Mouse (Mus musculus) stomach, embryonic 16.5 days (tissue): Measurements from ENCODE around the gene Ccdc57. TPM values are rescaled to one million over a fixed set of nuclear protein-coding genes. Genes with fewer than 3 reads are reported as not detected.

Experiments
- ATAC-seq: fragments of 200-750 bp; cut with Nextera tagmentation; 2 replicates; pipeline ENCODE4 v1.8.0; 2017; ENCODE audit warnings: moderate number of reproducible peaks, moderate TSS enrichment; ENCODE audit not compliant: insufficient read depth, low FRiP score
- H3K27ac ChIP-seq: fragments of 300-500 bp; sonication (generic); 2 replicates; pipeline ENCODE4 v1.5.1; 2014; ENCODE audit warnings: low read length
- H3K27me3 ChIP-seq: fragments of 300-500 bp; sonication (generic); 2 replicates; pipeline ENCODE4 v1.6.1; 2014; ENCODE audit warnings: low read length, control low read depth, mixed read lengths; ENCODE audit not compliant: control insufficient read depth, insufficient read depth
- H3K36me3 ChIP-seq: fragments of 300-500 bp; sonication (generic); 2 replicates; pipeline ENCODE4 v1.6.1; 2014; ENCODE audit warnings: low read length; ENCODE audit not compliant: control insufficient read depth, insufficient read depth
- H3K4me1 ChIP-seq: fragments of 300-500 bp; sonication (generic); 2 replicates; pipeline ENCODE4 v1.6.1; 2014; ENCODE audit warnings: low read length, control low read depth, mixed read lengths; ENCODE audit not compliant: control insufficient read depth, insufficient read depth
- H3K4me2 ChIP-seq: fragments of 300-500 bp; sonication (generic); 2 replicates; pipeline ENCODE4 v1.6.1; 2014; ENCODE audit warnings: low read depth, low read length, mixed read lengths
- H3K4me3 ChIP-seq: fragments of 300-500 bp; sonication (generic); replicated peaks from 2 replicates; pipeline ENCODE4 v1.5.1; 2014; ENCODE audit warnings: mild to moderate bottlenecking, low read length
- H3K9ac ChIP-seq: fragments of 300-500 bp; sonication (generic); 2 replicates; pipeline ENCODE4 v1.6.1; 2014; ENCODE audit warnings: low read length
- H3K9me3 ChIP-seq: fragments of 300-500 bp; sonication (generic); replicated peaks from 2 replicates; pipeline ENCODE4 v1.6.1; 2016; ENCODE audit warnings: low read length, control low read depth; ENCODE audit not compliant: control insufficient read depth
- WGBS: fragments of 180-500 bp; shearing (Covaris S2); extraction: QIAGEN DNeasy Blood & Tissue Kit; methylation state at CpG from one replicate; pipeline ENCODE4 v1.1.7; 2014; 5-methylcytosine and 5-hydroxymethylcytosine counted together
- polyA plus RNA-seq: library from polyadenylated mRNA; unstranded; fragments of >200 nt; fragmentation: Nextera tagmentation; extraction: Ambion mirVana; gene quantifications from 2 replicates; pipeline ENCODE4 v1.2.1, GENCODE M21; 2015

Ccdc57 gene
- polyA plus RNA-seq, 1 experiment from 2014 or later: 5.2 TPM

- H3K9ac ChIP-seq: no peak overlapping the region
- H3K4me3 ChIP-seq: no peak overlapping the region
- H3K27me3 ChIP-seq: no peaks in the 10 kb centered on the region
- no peak overlapping the region for H3K27ac ChIP-seq
- ATAC-seq: no peak
- no peak overlapping the region for H3K4me2 ChIP-seq
- H3K36me3 ChIP-seq: no peaks in the 10 kb centered on the region
- H3K4me1 ChIP-seq: no peaks in the 10 kb centered on the region
- 83% methylated on average over 3 of the region's 3 CpGs for WGBS
- H3K9me3 ChIP-seq: no peaks in the 10 kb centered on the region
Measured at GRCm38 (mm10) chr11:120922528-120922927, 10.1 kb downstream of the Ccdc57 start.

GRCm38 (mm10) chr11:120917756-120918155, 14.9 kb downstream of the Ccdc57 start:
- WGBS: 96% methylated on average over 5 of the region's 5 CpGs
- no peak overlapping the region for H3K4me2 ChIP-seq
- H3K36me3 ChIP-seq: no peaks in the 10 kb centered on the region
- H3K9ac ChIP-seq: no peak overlapping the region
- H3K9me3 ChIP-seq: no peaks in the 10 kb centered on the region
- no peak overlapping the region for H3K4me3 ChIP-seq
- no peaks in the 10 kb centered on the region for H3K4me1 ChIP-seq
- no peak for ATAC-seq
- H3K27me3 ChIP-seq: no peaks in the 10 kb centered on the region
- H3K27ac ChIP-seq: no peak overlapping the region

DNA sequence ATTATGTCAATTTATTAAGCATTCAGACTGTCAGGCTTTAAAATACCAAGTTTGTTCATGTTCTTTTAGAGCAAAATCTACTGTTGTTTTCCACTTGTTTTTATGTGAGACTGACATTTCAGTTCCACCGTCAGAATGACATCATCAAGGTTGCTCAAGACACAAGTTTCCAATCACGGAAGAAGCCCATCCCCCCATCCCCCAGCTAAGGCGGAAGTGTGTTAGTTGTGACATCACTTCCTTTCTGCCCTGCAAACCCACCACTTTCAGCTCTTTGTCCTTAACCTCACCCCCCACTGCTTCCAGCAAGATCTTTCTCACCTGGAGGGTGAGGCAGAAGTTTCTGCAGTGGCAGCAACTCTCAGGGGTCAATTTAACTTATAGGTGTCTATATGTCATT, 16.2 kb downstream of the Ccdc57 start:
- WGBS: 70% methylated on average over 3 of the region's 3 CpGs
- H3K36me3 ChIP-seq: no peaks in the 10 kb centered on the region
- H3K27me3 ChIP-seq: no peaks in the 10 kb centered on the region
- no peak overlapping the region for H3K27ac ChIP-seq
- no peaks in the 10 kb centered on the region for H3K4me1 ChIP-seq
- no peak overlapping the region for H3K4me3 ChIP-seq
- H3K9me3 ChIP-seq: no peaks in the 10 kb centered on the region
- H3K4me2 ChIP-seq: no peak overlapping the region
- no peak for ATAC-seq
- no peak overlapping the region for H3K9ac ChIP-seq

- H3K4me2 ChIP-seq: no peak overlapping the region
- WGBS: 95% methylated on average over 4 of the region's 4 CpGs
- no peaks in the 10 kb centered on the region for H3K36me3 ChIP-seq
- H3K4me1 ChIP-seq: no peaks in the 10 kb centered on the region
- no peak overlapping the region for H3K27ac ChIP-seq
- no peaks in the 10 kb centered on the region for H3K9me3 ChIP-seq
- H3K4me3 ChIP-seq: no peak overlapping the region
- no peaks in the 10 kb centered on the region for H3K27me3 ChIP-seq
- H3K9ac ChIP-seq: no peak overlapping the region
- ATAC-seq: no peak
Measured at GRCm38 (mm10) chr11:120913796-120914195, 18.9 kb downstream of the Ccdc57 start.

DNA sequence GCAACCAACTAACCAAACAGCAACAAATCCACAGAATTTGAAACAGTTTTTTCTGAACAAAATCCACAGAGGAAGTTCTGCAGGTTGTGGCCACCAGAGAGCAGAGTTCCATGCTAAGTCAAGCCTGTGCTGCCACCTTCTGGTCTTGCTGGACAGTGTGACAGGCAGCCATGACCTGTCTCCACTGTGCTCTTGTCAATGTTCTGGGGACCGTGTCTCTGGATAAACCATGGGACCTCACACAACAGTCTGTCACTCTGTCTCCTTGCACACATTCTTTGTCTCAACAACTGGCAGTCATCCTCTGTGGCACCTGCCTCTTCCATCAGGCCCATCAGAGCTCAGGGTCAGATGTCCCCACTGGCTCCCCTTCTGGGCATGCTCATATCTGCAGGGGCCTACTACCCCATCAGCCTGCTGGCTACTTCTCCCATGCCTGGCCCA, 27.2 kb downstream of the Ccdc57 start:
- Histone ChIP-seq H3K4me3 (no peak overlapping the region), H3K36me3 (no peaks in the 10 kb centered on the region), H3K27me3 (no peaks in the 10 kb centered on the region), H3K9ac (no peak overlapping the region; the same call in 1 of the 2 replicates), H3K4me1 (peaks cover 9% of the 10 kb centered on the region; the same call in 1 of the 2 replicates), H3K4me2 (no peak overlapping the region), H3K27ac (no peak overlapping the region), H3K9me3 (no peaks in the 10 kb centered on the region)
- peak; percentile 71; the same call in 1 of the 2 replicates for ATAC-seq
- 13% methylated on average over 1 of the region's 1 CpGs for WGBS

- H3K4me3 ChIP-seq: no peak overlapping the region
- H3K4me2 ChIP-seq: no peak overlapping the region
- 94% methylated on average over 3 of the region's 3 CpGs for WGBS
- no peaks in the 10 kb centered on the region for H3K27me3 ChIP-seq
- H3K27ac ChIP-seq: no peak overlapping the region
- H3K4me1 ChIP-seq: peaks cover 9% of the 10 kb centered on the region; the same call in 1 of the 2 replicates
- no peak for ATAC-seq
- H3K36me3 ChIP-seq: no peaks in the 10 kb centered on the region
- no peaks in the 10 kb centered on the region for H3K9me3 ChIP-seq
- no peak overlapping the region for H3K9ac ChIP-seq
Measured at GRCm38 (mm10) chr11:120904561-120904960, 28.1 kb downstream of the Ccdc57 start.

DNA sequence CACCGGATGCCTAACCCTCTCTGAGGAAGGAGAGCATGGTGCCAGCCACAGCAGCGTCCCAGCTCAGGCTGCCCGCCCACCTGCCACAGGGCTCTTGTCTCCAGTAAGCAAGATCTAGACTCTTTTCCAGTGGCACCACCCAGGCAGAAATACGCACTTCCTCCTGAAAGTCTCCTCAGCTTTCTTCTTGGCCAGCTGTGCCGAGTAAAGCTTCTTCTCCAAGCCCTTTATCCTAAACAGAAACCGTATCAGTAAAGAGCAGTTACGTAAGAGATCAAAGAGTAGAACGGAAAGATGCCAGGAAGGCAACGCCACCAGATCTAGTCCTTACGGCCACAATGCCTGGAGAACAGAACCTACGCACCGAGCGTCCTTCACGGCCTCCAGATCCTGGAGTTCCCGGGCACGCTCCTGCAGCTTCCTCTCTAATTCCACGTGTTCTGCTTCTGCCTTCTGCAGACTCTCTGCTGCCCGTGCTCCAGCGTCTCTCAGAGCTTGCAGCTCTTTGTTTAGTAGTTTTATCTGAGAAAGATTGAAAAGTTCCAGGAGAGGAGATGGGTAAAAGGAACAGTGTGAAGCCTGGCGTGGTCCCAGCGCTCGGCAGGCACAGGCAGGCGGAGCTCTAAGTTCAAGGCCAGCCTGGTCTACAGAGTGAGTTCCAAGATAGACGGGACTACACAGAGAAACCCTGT, 29.4 kb downstream of the Ccdc57 start:
- Histone ChIP-seq H3K4me3 (no peak overlapping the region), H3K27me3 (no peaks in the 10 kb centered on the region), H3K9me3 (no peaks in the 10 kb centered on the region), H3K4me2 (no peak overlapping the region), H3K9ac (0 out of 2 replicates have a peak overlapping the region, but pooled peaks have one; percentile 5), H3K4me1 (peaks cover 9% of the 10 kb centered on the region; the same call in 1 of the 2 replicates), H3K27ac (no peak overlapping the region), H3K36me3 (no peaks in the 10 kb centered on the region)
- ATAC-seq: no peak
- 77% methylated on average over 24 of the region's 24 CpGs for WGBS

DNA sequence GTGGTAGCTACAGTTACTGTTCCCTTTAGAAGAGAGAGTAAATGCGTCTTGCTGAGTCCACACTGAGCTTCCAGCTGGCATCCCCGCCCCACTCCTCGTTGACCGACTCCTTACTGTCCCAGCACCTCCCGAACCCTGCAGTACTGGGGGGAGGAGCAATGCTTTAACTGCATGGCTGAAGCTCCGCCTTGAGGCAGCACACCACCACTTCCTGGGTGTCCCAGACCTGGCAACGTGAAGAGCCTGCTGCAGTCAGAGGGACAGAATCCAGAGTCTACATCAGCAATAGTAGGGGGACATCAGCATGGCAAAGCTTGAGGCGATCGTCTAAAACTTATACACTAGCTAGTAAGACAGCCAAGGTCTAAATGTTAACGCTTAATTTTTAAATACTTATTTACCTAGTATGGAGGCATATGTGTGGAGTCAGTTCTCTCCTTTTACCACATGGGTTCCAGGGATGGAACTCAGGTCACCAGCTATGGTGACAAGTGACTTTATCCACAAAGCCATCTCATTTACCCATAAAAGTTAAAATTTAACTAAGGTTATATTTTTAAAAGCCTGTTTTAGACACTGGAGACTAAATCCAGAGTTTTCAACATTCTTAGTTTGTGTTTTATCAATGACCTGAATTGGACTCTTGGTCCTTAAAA, 30.1 kb downstream of the Ccdc57 start:
- Histone ChIP-seq H3K27me3 (no peaks in the 10 kb centered on the region), H3K9me3 (no peaks in the 10 kb centered on the region), H3K4me1 (peaks cover 9% of the 10 kb centered on the region; the same call in 1 of the 2 replicates), H3K27ac (0 out of 2 replicates have a peak overlapping the region, but pooled peaks have one; percentile 9), H3K9ac (no peak overlapping the region), H3K4me3 (no peak overlapping the region), H3K36me3 (no peaks in the 10 kb centered on the region), H3K4me2 (no peak overlapping the region)
- WGBS: 43% methylated on average over 10 of the region's 10 CpGs
- peak; percentile 74; the same call in 1 of the 2 replicates for ATAC-seq
